Mouse (Mus musculus): ENCODE results near the gene Col4a4.

GRCm38 (mm10) chr1:82407786-82408185 lies 178.9 kb downstream of the Col4a4 start:
- TF ChIP-seq POLR2A (IDR thresholded peaks at IDR 0.05; ENCODE audit: insufficient read depth, low read depth, low read length) (no peak), CTCF (IDR thresholded peaks at IDR 0.05) (no peak), EP300 (IDR thresholded peaks at IDR 0.05; ENCODE audit: insufficient read depth, low read depth, low read length) (no peak)
